Mouse (Mus musculus): ENCODE measurements at regions not wholly inside any gene's neighbourhood (a gene's known extent, or its start where the extent isn't known, plus 50 kb on each side); places are given as distances from the start of the nearest gene placed in this dataset.

DNA sequence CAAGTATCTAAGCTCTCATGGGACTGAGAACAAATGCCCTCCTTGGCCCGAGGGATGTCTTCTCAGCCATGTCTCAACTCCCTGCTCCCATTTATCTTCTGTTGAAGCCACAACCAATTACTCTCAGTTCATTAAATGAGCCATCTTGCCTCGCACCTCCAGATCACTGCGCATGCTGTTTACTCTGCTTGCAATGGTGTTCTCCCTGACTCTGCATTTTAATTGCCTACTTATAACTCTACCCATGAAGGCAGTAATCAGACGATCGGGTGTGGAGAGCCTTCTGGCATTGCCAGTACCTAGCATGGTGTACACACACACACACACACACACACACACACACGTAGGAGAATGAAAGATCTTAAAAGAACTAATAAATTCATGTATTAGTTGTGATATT lies 306.1 kb upstream of the Myt1l start:
- no peak for DNase-seq

DNA sequence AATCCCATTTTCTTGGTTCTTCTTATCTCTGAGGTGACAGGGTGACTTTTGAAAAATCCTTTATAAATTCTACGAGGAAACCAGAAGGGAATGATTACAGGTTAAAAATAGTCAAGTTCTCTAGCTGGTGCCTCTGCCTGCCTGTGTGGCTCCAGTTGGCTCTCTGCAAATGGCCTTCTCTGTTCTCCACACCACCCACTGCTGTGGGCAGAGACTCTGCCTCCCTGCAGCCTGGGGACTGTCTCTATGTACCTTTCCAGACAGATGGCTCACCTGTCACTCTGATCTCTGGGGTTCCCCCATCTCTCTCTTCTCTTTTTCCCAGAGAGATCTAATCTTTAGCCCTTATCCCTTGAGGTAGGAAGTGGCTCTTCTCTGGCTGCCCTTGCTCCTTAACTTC lies 302.2 kb upstream of the Myt1l start:
- DNase-seq: no peak

DNA sequence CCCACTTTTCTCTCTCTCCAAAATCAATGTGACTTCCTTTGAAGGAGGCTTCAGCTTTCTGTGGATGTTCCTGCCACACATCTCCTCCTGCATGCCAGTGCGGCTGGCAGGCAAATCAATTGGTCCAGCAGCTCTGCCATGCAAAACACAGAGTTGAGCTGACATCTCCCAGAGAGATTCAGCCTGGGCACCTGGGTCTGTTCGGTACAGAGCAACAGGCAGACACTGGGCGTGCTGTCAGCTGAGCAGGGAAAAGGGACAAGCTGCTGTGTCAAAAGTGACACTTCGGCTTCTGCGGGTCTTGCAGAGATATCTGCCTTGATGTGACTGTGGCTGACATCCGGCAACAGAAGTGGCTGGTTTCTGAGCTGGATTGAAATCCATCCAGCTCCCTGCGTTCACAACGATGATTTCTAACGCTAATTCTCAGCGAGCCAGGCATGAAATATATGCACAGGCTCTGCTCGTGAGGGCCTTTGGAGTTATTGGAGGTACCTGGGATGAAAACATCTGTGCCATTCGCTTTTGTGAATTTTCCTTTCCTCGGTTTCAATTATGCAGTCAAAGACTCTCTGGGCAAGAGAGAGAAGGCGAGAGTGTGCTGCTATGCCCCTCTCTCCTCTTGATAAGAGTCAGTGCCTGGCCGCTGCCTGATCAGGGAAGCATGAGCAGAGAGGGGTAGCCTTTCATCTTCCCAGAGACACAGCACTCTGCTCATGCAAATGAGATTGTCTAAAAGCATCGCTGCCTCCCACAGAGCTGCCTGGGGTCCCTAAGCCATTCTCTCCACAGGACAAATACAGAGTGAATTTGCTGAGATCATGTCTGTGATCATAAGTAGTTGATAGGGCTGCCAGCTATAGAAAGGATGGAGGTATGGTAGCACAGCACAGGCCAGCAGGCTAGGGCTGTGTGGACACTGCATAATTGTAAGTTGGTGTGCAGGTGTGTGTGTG lies 295.4 kb upstream of the Myt1l start:
- no peak for DNase-seq

DNA sequence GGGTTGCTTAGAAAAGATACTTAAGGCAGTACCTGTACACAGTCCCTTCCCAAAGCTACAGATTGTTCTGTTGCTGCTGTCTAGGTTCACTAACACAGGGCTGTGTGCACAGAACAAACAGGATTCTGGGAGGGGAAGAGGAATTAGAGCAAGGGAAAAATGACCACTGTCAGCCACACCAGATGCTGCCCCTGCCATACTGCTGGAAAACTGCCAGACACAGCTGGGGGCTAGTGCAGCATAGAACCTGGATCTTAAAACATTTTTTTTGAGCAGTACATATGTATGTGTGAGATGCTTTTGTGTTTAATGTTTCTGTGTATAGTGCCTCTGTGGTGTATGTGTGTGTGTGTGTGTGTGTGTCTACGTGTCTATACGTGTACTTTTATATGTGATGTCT lies 291.7 kb upstream of the Myt1l start:
- DNase-seq: no peak

DNA sequence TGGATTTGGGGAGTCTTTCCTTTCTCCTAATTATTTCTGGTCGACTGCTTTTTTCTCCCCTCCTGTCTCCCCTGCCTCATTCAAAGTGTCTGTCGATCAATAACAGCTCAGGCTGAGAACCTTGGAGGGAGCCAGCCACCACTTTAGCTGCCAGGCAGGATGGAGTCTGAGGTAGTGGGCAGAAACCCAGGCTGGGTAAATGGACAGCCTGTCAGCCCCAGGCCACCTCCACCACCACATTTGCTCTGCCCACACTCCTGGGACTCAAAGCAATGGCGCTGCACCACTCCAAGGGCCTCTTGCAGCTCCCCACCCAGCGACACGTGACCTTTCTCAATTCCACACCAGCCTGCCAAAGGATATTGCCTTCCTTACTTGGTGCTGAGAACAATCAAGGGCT lies 290.7 kb upstream of the Myt1l start:
- no peak for DNase-seq

DNA sequence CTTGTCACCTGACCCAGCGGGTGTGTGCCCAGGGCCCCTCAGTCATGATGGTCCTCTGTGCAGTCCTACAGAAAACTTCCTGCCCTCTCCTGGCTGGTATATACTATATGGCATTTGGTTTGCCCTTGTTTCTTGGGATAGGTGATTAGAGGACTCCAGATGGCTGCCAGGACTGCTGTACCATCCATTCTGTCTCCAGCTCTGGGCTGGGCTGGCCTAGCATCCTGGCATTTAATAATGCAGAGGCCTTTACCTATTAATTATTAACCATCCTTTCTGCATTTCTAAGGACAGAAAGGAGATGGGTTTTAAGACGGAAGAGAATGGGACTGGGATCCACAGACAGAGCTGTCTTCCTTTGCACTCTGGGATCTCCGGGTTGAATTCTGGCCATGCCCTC lies 288.7 kb upstream of the Myt1l start:
- DNase-seq: no peak

DNA sequence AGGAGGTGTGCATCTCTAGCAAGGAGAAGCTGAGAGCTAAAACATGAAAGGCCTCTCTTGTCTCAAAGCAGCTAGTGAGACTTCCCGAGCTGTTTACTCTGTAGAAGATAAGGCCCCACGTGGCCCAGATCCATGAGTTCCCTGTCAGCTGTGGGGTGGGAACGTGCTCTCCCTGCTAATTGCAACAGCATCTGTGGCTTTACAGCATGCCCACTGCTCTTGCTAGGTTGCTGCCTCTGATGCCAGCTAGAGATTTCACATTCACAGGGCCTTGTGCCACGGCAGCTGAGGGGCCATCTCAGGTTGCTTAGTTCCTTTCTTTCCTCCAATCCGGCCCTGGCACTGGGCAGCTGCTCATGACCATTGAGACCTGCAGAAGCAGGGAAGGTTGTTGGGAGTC lies 288.2 kb upstream of the Myt1l start:
- DNase-seq: no peak

DNA sequence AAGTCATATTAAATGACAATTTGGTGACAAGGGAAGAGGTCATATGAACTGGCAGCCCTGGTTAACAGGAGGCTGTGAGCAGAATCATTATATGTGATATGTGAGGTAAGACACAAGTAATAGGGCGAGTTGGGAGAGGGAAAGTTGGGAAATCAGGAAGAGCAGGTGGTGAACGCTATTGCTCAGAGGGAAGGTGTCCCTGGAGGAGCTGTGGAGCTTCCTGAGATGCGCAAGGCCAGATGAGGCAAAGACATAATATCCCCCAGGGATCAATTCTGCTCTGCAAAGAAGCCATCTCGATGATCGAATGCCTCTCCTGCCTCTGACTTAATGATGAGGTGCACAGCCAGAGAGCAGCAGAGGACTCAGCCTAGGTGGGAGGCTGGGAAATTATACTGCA lies 285.1 kb upstream of the Myt1l start:
- DNase-seq: no peak

DNA sequence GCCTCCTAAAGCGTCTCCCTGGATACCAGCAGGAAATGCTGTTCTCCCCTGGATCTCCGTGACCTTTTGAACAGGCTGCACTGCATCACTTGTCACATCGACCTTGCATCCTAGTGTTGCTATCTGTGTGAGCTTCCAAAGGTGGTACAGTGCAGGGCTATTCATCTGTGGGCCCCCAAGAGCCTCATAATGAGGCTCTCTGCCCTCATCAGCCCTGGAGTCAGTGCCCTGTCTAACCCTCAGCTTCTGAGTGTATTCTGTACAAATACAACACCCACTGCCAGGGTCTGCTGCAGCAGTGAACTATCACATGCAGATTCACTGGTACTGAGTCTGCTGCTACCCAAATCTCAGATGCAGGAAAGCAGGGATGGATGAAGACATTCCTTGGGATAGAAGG lies 282.1 kb upstream of the Myt1l start:
- DNase-seq: no peak

DNA sequence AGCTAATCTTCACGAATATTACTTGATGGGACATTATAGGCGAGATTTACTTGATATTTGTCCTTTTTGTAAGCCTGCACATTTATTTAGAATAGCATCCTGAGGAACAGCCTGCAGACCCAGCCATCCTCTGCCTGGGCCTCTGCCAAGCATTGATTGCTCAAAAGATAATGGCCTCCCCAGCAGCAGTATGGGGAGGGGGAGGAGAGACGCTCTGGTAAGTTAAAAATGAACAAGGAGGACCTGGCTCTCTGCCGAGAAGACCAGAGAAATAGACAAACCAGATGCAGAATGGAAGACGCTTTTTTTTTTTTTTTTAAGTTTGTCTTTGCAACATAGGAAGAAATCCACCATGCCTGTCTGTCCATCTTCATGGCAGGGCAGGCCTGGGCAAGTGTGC lies 280.8 kb upstream of the Myt1l start:
- DNase-seq: no peak

DNA sequence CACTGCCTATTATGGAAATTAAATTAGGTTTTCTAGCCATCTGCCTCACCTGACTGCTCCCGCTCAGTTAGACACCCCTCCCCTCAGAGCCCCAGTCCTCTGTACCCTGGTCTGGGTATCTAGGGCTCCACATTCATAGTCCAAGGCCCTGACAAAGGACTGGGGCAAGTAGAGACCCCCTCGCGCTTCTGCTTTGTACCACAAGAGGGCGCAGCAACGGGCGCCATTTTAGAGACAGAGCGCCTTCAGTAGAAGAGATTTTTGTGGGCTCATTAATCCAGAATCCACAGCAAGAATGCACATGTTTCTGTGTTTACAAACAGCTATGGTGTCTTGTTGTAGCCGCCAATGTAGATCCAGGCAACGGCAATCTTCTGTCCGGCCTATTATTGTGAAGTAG lies 279.7 kb upstream of the Myt1l start:
- no peak for DNase-seq

DNA sequence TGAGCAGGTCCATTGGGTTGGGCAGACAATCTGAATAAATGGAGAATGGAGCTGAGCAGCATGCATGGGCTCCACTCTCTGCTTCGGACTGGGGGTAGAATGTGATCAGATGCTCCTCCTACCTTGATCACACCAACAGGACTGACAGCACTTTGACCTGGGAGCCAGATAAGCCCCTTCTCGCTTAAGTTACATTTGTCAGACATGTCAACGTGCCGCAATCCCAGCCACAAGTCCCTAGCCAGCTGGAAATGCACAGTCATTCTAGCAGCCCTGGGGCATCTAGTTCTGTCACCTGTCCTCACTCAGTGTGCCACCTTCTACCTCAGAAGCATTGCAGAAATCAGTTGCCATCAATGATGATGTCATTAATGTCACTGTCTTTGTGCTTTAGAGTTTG lies 272.1 kb upstream of the Myt1l start:
- DNase-seq: no peak

DNA sequence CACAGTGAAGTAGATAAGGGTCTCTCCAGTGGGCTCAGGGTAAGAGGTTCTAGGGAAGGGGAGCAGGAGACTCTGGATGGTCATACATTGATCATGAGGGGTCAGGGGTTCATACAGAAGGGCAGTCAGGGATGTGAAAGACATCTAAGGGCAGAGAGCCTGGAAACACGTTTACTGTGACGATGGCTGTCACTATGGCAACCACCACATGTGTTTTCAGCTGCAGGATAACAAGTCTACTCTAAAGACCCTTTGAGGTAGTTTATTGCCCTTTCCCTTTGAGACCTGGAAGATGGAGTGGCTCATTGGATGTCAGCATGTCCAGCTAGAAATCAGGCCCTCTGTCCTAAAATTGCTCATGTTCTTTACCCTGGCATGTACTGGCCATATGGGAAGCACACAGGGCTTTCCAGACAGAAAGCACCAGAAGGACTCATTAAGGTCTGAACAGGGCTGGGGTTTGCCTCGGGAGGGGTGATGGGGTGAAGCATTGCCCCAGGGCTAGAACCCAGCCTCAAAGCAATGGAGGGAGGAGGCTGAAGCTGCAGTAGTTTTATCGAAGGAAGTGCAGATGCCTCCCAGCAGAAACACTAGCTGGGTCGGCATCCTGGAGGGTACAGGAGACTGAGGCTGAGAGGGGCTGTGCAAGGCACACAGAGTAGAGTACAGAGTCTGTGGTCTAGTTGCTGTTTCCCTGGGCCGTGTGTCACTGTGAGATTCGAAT lies 271.0 kb upstream of the Myt1l start:
- no peak for DNase-seq

DNA sequence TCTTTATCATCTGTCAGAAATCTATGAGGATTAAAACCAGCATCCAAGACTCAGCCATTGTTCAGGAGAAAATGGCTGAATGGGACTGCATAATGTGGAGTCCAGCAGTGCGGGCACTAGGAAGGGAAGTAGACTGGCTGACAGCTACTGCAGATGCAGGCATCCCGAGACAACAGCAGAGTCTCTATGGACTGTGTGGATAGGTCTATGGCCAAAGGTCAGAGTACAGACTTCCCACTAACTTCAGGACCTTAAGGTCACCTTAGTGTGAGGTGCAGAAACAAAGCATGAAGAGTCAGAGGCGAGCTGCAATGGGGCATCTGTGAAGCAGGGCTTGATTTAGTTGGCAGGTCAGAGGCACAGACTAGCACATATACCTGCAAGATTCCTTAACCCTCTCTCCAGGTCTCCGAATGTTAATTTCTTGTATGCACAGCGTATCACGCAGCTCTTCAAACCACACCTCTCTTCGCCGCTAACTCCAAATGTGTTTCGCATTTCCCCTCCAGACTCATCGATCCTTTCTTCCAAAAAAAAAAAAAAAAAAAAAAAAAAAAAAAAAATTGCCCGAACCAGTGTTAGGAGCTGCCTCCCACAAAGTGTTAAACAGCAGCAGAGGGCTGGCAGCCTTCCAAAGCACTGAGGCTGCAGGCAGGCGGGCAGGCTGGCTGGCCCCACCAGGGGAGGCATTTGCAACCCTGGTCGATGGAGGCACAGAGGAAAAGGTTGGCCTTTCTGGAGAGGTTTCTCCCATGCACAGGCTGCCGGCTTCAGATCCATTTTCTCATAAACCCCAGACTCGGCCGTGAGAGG lies 270.2 kb upstream of the Myt1l start:
- DNase-seq: peak; percentile 57

DNA sequence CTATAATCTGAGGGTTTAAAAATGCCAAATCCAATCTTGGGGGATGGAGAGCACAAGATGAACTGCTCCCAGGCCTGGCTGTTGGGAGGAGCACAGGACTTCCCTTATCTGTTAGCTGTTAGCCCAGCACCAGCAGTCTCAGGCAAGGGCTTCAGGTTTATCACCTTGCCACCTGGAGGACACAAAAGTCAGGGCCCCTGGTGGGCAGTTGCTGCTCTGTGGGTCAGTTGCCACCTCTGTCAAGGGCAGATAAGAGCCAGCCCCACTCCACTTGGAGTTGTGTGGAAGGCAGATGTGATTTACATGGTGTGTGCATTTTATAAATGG lies 269.7 kb upstream of the Myt1l start:
- no peak for DNase-seq

DNA sequence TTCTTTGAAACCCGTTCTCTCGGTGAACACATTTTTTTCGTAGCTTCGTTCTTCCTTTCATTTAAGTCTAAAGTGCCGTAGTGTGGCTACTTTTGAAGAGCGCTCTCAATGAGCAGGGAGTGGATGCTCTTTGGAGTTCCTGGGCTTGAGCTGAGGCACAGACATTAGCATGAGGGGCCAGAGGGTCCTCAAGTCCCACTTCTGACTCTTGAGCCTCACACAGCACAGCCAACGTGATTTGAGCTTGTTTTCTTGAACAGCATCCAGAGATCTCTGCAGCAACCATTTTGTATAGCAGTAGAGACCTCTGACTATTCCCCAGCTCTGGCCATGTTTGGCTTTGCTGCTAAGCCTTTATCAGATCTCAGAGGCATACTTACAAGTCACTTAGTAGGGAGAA lies 269.2 kb upstream of the Myt1l start:
- DNase-seq: no peak

DNA sequence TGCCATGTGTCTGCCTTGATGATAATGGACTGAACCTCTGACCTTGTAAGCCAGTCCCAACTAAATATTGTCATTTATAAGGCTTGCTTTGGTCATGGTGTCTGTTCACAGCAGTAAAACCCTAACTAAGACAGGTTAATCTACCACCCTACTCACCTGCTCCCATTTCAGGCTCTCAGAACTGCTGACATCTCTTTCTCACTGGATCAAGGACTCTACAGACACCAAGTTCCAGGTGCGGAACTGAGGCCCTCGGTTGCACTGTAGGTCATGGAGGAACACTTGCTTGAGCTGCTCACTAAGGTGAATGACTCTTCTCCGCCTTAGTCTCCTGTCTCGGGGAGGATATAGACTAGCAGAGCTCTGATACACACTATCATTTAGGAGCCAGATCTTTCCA lies 254.0 kb upstream of the Myt1l start:
- no peak for DNase-seq

DNA sequence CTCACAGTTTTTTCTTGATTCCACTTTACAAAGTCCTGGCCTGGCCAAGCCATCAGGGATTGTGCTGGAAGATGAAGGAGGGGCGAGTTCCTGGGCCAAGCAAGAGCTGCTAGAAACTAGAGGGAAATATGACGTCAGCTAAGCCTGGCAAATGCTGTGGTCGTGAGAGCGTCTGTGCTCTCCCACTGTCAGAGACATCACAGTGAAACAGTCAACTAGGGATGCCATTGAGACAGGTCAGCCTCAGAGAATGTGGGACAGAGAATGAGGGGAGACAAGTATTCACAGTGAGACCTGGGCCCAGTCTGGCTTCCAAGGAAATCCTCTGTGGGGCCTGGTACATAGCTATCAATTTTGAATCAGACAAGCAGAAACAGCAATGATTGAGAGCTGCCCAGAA lies 252.5 kb upstream of the Myt1l start:
- DNase-seq: no peak

DNA sequence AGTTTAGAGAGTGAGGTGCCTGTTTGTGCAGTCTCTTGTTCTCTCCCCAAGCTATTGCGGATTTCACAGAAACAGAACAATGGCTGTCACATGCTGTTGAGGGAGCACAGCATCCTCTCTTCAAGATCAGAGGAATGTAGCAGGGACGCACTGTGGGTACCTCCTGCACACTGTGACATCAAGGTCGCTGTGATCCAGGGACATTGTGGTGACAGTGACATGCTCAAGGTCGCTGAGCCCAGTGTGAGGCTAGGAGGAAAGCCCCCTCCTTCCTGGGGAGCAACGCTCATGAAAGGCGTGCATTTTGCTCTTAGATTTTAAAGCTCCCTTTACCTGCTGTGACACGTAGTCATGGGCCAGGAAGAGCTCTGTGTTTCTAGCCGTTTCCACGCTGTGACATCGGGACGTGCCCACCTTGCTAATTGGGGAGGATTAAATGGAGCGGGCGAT lies 248.5 kb upstream of the Myt1l start:
- peak; percentile 13 for DNase-seq

DNA sequence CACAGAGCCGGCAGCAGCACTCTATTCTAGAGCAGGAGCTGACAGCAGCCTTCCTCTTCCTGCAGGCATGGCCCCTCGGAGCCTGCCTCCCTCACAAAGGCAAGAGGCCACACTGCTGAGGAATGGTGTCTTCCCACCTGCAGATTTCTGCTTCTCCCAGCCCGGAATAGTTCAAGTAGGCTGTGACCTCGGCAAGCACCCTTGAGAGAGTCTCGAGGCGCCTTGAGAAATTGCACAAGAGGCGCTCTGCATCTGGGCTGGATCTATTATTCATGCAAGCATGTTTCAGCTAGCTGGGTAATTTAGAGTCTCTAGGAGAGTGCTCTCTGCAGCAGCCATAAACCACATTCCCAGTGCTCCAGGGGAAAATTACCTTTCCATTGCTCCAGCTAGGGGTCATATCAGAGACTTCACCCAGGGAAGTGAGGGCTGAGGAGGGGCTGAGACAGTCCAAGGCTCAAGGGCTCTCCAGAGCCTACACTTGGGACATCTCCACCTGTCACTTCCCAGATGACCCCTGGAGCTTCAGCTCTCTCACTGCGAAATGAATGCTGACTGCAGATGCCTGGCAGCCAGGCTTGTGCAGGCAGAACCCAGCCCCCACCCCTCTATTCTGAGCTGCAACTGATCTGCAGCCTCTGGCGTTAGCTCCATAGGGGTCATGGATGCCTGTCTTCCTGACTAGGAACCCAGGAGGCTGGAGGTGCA lies 247.9 kb upstream of the Myt1l start:
- peak; percentile 5 for DNase-seq

DNA sequence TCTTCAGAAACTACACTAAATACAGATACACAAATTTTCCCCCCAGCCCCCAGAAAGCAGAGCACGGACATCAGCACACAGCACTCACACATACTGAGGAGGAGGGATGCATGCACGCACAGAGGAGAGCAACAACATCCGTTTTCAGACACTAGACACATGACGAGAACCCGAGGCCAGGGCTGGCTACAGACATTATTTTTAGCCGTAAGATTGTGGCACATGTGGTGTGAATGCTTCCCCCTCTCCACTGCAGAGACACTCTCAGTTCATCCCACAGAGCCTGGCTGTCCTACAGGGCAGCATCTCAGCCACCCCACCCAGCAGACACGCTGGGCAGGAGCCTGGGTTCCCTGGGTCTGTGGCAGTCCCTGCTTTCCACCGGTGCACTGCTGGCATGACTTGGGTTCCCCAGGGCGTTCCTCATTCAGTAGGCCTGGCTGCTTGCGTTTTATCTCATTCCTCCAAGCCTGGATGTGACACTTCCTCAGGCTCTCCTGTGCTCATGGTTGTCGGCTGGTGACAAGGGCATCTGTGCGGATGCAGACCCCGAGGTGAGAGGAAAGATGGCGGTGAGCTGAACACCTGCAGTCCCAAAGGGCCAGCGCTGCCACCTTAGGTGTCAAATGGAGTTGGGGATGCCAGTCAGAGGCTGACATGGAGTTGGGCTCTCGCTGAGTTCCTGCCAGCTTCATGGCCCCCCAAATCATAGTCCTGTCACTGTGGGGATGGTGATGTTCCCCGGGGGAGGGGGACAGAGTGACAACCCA lies 247.1 kb upstream of the Myt1l start:
- DNase-seq: no peak

DNA sequence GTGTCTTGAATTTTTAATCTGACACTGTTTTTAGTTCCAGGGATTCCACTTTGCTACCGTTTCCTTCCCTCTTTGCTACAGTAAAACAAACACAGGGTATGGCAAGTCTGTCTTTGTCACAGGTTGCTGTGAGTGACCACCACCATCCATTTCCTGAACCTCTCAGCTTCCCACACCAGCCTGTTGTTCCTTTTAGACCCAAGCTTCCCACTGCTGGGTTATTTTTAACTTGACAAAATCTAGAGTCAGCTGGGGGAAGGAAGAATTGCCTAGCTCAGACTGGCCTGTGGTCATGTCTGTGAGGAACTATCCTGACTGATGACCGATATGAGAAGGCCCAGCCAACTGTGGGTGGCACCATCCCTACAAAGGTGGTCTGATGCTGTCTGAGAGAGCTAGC lies 239.4 kb upstream of the Myt1l start:
- DNase-seq: no peak

Measured in adrenal gland, postnatal 25 days (tissue).